Mouse (Mus musculus): ENCODE measurements around the gene Atg101. TPM values are rescaled to one million over a fixed set of nuclear protein-coding genes. Genes with fewer than 3 reads are reported as not detected.

Atg101 gene
- total RNA-seq, 2 experiments from 2014 or later = 48.8 to 49.5 TPM

Other genes starting within 250 kb of the Atg101 start
- gene Gm47841, start 236.9 kb upstream of the Atg101 start, total RNA-seq (2021) = not detected
- gene Fignl2, start 205.7 kb upstream of the Atg101 start, total RNA-seq (2021) = 1 to 10 TPM; 1.1 to 1.2 TPM
- gene Ankrd33, start 168.5 kb upstream of the Atg101 start, total RNA-seq (2021) = not detected
- 1 to 10 TPM; 7.5 to 8.9 TPM for gene Acvrl1, start 155.8 kb upstream of the Atg101 start, total RNA-seq (2021)
- gene Acvr1b, start 110.2 kb upstream of the Atg101 start, total RNA-seq (2021) = 10 to 100 TPM; 85.2 to 88.5 TPM
- 10 to 100 TPM; 68.7 to 70.3 TPM for gene Grasp, start 60.1 kb upstream of the Atg101 start, total RNA-seq (2021)
- 10 to 100 TPM; 53.8 to 63.8 TPM for gene Nr4a1, start 30.0 kb upstream of the Atg101 start, total RNA-seq (2021)
- under 1 TPM; 0.20 to 0.30 TPM for gene 6030408B16Rik, start 8.9 kb downstream of the Atg101 start, total RNA-seq (2021)
- under 1 TPM in 1 of 2 experiments, not detected in 1; 0.46 TPM for gene Krt80, start 85.9 kb downstream of the Atg101 start, total RNA-seq (2021)
- not detected for gene Krt7, start 126.8 kb downstream of the Atg101 start, total RNA-seq (2021)
- gene Krt87, start 154.5 kb downstream of the Atg101 start, total RNA-seq (2021) = under 1 TPM; 0.48 to 0.77 TPM
- gene Krt88, start 163.5 kb downstream of the Atg101 start, total RNA-seq (2021) = not detected
- gene Krt81, start 179.5 kb downstream of the Atg101 start, total RNA-seq (2021) = not detected
- not detected for gene Krt86, start 189.2 kb downstream of the Atg101 start, total RNA-seq (2021)
- not detected for gene Krt83, start 207.2 kb downstream of the Atg101 start, total RNA-seq (2021)
- gene Gm49425, start 233.0 kb downstream of the Atg101 start, total RNA-seq (2021) = not detected
- not detected for gene Krt84, start 248.5 kb downstream of the Atg101 start, total RNA-seq (2021)

Data from layer of hippocampus, postnatal 36 days (tissue).